Mouse (Mus musculus) Patski (cell line): ENCODE data around the gene Tspan4. TPM values are rescaled to one million over a fixed set of nuclear protein-coding genes. Genes with fewer than 3 reads are reported as not detected.

Source experiments
- ATAC-seq: fragments of 100-300 bp; one replicate; pipeline ENCODE4 v1.8.0; 2021
- CTCF ChIA-PET: fragments of 350-600 bp; sonication (Branson Sonifier 250); formaldehyde crosslinking; loops from one replicate; lab custom pipeline; 2022; ENCODE audit warnings: inconsistent platforms; lab: Charles Lee
- POLR2A ChIA-PET: fragments of 350-600 bp; sonication (Branson Sonifier 250); formaldehyde crosslinking; loops from one replicate; lab custom pipeline; 2022; ENCODE audit warnings: antibody characterized with exemption, inconsistent platforms; lab: Charles Lee
- DNase-seq: peaks from one replicate; pipeline ENCODE4 v3.0.0-alpha.2; 2011; ENCODE audit warnings: low read depth, low spot score
- H3K27me3 ChIP-seq: fragments of 371-371 bp; one replicate; pipeline ENCODE4 v1.5.1; 2021
- CTCF ChIP-seq: fragments of 100-300 bp; IDR thresholded peaks from one replicate; pipeline ENCODE4 v1.5.1; 2021
- in situ Hi-C: fragments of 300-500 bp; cut with MboI; formaldehyde crosslinking; loops from 3 replicates; pipeline ENCODE4 v1.11.1; 2018; ENCODE audit warnings: low pct_unique_long_range_greater_than_20kb, mixed read lengths
- polyA plus RNA-seq: library from polyadenylated mRNA; unstranded; gene quantifications from one replicate; pipeline ENCODE4 v1.2.3, GENCODE M21; 2021

Gene Tspan4
- polyA plus RNA-seq, 1 experiment from 2014 or later = 479 TPM

DNA sequence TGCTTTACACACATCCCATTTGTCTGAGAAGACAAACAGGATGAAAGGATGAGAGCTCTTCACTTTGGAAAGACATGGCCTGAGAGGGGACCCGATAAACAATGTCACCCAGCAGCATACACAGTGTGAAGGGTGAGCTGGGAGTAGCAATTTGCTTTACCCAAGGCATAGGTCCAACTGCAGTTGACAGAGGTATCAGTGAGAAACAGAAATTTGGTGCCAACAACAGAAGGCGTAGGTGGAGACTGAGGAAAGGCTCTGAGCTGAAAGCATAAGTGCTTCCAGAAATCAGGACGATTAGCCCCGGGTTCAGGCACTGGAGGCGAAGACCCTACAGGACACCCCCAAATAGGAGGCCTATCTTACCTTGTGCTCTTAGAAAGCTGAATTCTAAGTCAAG, 35.2 kb downstream of the Tspan4 start:
- in situ Hi-C loops = no loop called here
- ChIA-PET POLR2A (no interaction called here), CTCF (interaction anchor here (0.8 to 1.4 kb wide), 2 partner anchors 11 to 21 kb away, joined by 3 read pairs; no protein-coding TSS in a partner anchor)
- H3K27me3 ChIP-seq = no peaks in the 10 kb centered on the region
- ATAC-seq (no peak), DNase-seq (no peak)
- no peak for TF ChIP-seq CTCF

DNA sequence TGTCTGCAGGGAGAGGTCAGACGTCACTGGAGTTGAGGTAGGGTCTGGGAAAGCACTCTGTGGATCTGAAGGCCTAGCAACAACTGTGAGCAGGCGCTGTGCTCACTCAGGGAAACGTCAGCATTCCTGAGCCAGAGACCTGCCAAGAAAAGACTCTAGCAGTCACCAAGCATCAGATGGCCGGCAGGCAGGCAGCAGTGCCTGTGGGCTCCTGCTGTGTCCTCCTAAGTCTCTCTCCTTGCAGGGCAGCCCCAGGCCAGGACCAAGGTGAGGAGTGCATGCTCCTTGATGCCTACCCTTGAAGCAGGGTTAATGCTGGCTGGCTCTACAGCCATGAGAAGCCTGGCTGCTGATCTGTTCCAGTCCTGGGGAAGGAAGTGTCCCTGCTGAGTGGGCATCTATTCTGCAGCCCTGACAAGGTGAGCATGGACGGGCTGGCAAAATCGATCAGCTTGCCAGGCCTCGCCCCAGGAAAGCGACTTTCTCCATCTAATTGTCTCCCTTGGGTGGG, 35.7 kb downstream of the Tspan4 start:
- TF ChIP-seq CTCF = no peak
- CTCF ChIA-PET = interaction anchor here (1.4 to 1.5 kb wide), 3 partner anchors 11 to 160 kb away, joined by 3 to 4 read pairs (median 4); no protein-coding TSS in a partner anchor
- POLR2A ChIA-PET = no interaction called here
- ATAC-seq (no peak), DNase-seq (no peak)
- in situ Hi-C loops = no loop called here
- no peaks in the 10 kb centered on the region for H3K27me3 ChIP-seq

GRCm38 (mm10) chr7:141517638-141518037, 42.6 kb downstream of the Tspan4 start:
- DNase-seq (no peak), ATAC-seq (no peak)
- ChIA-PET POLR2A (no interaction called here), CTCF (interaction anchor here (0.8 kb wide), 1 partner anchor 37 kb away, joined by 4 read pairs; no protein-coding TSS in a partner anchor)
- in situ Hi-C loops = no loop called here
- TF ChIP-seq CTCF = no peak
- H3K27me3 ChIP-seq = no peaks in the 10 kb centered on the region

GRCm38 (mm10) chr7:141518296-141518695, 43.3 kb downstream of the Tspan4 start:
- CTCF ChIA-PET = interaction anchor here (1.2 kb wide), 1 partner anchor 29 kb away, joined by 3 read pairs; no protein-coding TSS in a partner anchor
- POLR2A ChIA-PET = interaction anchor here (1.0 kb wide), 1 partner anchor 45 kb away, joined by 3 read pairs; no protein-coding TSS in a partner anchor
- ATAC-seq (no peak), DNase-seq (no peak)
- in situ Hi-C loops = no loop called here
- no peak for TF ChIP-seq CTCF
- no peaks in the 10 kb centered on the region for H3K27me3 ChIP-seq

GRCm38 (mm10) chr7:141518926-141519325, 43.9 kb downstream of the Tspan4 start:
- in situ Hi-C loops = no loop called here
- no peak for ATAC-seq
- ChIA-PET POLR2A (interaction anchor here (1.0 kb wide), 1 partner anchor 45 kb away, joined by 3 read pairs; no protein-coding TSS in a partner anchor), CTCF (interaction anchor here (1.2 kb wide), 1 partner anchor 29 kb away, joined by 3 read pairs; no protein-coding TSS in a partner anchor)
- no peak for TF ChIP-seq CTCF
- no peak for DNase-seq
- no peaks in the 10 kb centered on the region for H3K27me3 ChIP-seq

DNA sequence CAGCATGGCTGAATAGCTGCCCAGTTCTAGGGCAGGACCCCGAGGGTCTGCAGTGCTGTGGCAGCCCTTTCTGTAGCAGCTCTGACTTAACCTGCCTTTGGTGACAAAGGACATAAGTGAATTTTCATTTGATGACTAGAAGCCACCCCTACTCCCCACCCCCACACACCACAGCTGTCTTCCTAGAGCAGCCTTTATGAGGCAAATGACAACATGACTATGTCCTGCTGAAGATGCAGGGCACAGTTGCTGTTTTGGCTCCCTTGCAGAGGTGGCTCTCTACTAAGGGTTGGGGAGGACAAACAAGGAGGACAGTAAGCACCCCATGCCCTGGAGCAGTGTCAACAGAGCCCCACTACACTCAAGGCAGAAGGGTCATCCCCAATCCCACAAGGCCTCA, 44.8 kb downstream of the Tspan4 start:
- DNase-seq = no peak
- POLR2A ChIA-PET = no interaction called here
- ATAC-seq = no peak
- no peak for TF ChIP-seq CTCF
- CTCF ChIA-PET = no interaction called here
- no peaks in the 10 kb centered on the region for H3K27me3 ChIP-seq
- in situ Hi-C loops = loop anchor here (5.0 kb wide), 1 partner anchor 37 kb away; no protein-coding TSS in a partner anchor

DNA sequence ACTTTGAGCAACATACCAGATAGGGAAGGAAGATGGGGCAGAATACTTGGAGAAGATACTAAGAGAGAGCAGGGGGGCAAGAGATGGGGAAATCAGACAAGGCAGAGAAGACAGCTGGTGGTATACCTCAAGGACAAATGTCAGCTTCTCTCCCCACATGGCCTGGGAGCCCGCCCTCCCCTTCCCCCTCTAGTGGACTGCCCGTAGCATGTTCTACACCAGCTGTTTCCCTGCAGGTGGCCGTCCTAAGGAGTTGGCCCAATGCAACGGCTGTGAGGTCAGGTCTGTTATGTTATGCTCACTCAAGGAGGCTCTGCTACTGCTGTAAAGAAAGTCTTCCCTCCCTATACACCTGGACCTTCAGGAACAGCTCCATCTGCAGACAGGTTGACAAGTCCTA, 48.0 kb downstream of the Tspan4 start:
- ChIA-PET CTCF (interaction anchor here (2.4 to 3.7 kb wide), 3 partner anchors 10 to 46 kb away, joined by 9 to 16 read pairs (median 10); no protein-coding TSS in a partner anchor), POLR2A (no interaction called here)
- in situ Hi-C loops = loop anchor here (5.0 kb wide), 1 partner anchor 41 kb away; no protein-coding TSS in a partner anchor
- ATAC-seq (no peak), DNase-seq (no peak)
- no peaks in the 10 kb centered on the region for H3K27me3 ChIP-seq
- TF ChIP-seq CTCF = no peak

DNA sequence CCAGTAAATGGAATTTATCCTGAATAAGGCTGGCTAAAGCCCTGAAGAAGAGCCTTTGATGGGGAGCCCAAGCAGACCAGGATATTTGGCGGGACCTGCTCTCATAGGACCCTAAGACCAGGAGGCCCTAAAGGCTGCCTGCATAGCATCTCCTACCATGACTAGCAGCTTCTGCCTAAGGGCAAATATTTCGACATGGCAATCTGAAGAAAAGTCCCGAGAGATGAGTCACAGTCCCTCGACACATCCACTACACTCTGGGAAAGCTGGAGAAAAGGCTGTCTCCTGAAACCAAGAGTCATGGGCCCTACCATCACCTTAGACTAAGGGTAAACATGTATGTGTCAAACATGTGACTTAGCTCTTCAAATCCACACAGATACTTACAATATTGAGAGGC, 49.2 kb downstream of the Tspan4 start:
- no peak for TF ChIP-seq CTCF
- ATAC-seq = peak; percentile 78

GRCm38 (mm10) chr7:141524760-141525579, 49.9 kb downstream of the Tspan4 start:
- ATAC-seq (peak; percentile 49), DNase-seq (no peak)
- no peaks in the 10 kb centered on the region for H3K27me3 ChIP-seq
- in situ Hi-C loops = loop anchor here (5.0 to 25.0 kb wide), 3 partner anchors 43 to 137 kb away; partner anchors contain the start of genes Gatd1 and Muc6
- POLR2A ChIA-PET = interaction anchor here (0.7 to 1.2 kb wide), 3 partner anchors 42 to 48 kb away, joined by 3 to 4 read pairs (median 3); no protein-coding TSS in a partner anchor
- peak; percentile 77 for TF ChIP-seq CTCF
- CTCF ChIA-PET = interaction anchor here (0.7 to 3.7 kb wide), 17 partner anchors 8 to 157 kb away, joined by 3 to 16 read pairs (median 4); no protein-coding TSS in a partner anchor

More for the DNA sequence above, 49.2 kb downstream of the Tspan4 start:
- ChIA-PET CTCF (interaction anchor here (1.1 to 3.7 kb wide), 12 partner anchors 9 to 136 kb away, joined by 3 to 16 read pairs (median 4); no protein-coding TSS in a partner anchor), POLR2A (interaction anchor here (1.2 kb wide), 1 partner anchor 48 kb away, joined by 3 read pairs; no protein-coding TSS in a partner anchor)
- H3K27me3 ChIP-seq = no peaks in the 10 kb centered on the region
- DNase-seq = peak; percentile 64
- in situ Hi-C loops = loop anchor here (5.0 kb wide), 1 partner anchor 42 kb away; no protein-coding TSS in a partner anchor

GRCm38 (mm10) chr7:141525580-141525925, 50.5 kb downstream of the Tspan4 start:
- in situ Hi-C loops = loop anchor here (5.0 to 25.0 kb wide), 2 partner anchors 113 to 137 kb away; partner anchors contain the start of genes Gatd1 and Muc6
- no peak for ATAC-seq

More at GRCm38 (mm10) chr7:141525580-141525925, 50.5 kb downstream of the Tspan4 start:
- no peaks in the 10 kb centered on the region for H3K27me3 ChIP-seq
- no peak for TF ChIP-seq CTCF
- POLR2A ChIA-PET = interaction anchor here (0.6 to 0.7 kb wide), 2 partner anchors 42 to 63 kb away, joined by 3 to 4 read pairs; no protein-coding TSS in a partner anchor
- CTCF ChIA-PET = interaction anchor here (0.7 to 3.7 kb wide), 14 partner anchors 8 to 157 kb away, joined by 3 to 16 read pairs (median 4); no protein-coding TSS in a partner anchor
- DNase-seq = no peak
